Mouse (Mus musculus): ENCODE results near the gene Nfyc.

Nfyc gene

DNA sequence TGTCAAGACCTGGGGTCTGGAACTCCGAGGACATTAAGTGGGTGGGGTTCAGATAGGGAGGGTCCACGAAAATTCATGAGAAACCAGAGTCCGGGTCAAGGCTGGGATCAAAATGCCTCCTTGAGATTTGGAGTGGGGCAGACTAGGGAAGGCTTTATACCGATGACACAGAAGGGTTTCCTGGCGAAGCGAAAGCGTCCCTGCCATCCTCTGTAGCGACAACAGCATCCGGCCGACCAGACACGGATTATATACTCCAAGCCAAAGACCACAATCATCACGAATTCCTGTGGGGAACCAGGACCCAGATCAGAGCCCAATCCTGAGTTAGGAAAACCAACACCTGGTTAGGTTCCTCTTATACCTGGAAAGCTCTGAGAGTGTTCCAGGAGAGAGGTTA, 114.6 kb downstream of the Nfyc start:
- no peak for DNase-seq (ENCODE audit: low spot score in 2 of 2)

GRCm38 (mm10) chr4:120716141-120716571, 115.2 kb downstream of the Nfyc start:
- no peak for DNase-seq (ENCODE audit: low spot score in 2 of 2)

DNA sequence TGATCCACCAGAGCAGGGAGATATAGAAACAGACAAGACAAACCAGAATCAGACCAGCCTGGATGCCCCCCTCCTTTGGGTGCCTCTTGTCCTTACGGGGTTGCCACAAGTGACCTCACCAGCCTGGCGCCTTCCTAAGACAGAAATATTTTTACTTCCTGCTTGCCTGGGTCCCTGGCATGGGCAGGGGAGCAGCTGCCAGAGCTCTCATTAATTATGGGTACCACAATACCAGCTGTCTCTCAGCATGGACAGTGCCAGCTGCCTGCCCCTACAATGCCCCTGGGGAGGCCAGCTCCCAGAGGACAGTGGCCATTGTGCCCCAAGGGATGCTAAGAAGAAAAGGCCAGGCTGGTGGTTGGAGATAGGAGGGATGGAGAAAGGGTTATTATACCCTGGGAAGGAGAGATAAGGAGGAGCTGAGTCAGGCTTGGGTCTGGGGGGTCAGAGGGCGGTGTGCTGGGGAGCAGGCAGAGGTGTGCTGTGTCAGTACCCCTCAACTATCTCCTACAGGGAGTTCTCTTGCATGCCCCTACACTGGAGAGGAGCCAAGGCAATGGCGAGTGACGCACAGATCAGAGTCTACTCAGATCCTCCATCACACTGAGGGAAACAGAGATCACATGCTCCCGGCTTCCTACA, 117.4 kb downstream of the Nfyc start:
- no peak for DNase-seq (ENCODE audit: low spot score in 2 of 2)

DNA sequence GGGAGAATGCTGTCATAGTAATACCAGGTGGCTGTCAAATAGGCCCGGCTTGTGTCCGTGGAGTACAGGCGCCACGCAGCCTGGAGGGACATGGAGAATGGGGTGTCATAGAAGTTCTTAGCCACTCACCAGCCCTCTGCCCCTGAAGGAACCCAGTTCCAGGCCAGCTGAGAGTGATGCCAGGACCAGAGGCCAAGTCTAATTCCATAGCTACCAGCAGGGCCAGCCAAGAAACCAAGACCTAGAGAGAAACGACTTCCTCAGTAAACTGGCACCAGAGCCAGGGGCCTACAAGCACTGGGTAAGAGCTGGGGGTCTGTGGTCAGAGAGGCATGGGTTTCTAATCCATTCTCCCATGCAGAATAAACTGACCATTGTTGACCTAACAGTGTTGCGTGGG, 118.4 kb downstream of the Nfyc start:
- no peak for DNase-seq (ENCODE audit: low spot score in 2 of 2)

DNA sequence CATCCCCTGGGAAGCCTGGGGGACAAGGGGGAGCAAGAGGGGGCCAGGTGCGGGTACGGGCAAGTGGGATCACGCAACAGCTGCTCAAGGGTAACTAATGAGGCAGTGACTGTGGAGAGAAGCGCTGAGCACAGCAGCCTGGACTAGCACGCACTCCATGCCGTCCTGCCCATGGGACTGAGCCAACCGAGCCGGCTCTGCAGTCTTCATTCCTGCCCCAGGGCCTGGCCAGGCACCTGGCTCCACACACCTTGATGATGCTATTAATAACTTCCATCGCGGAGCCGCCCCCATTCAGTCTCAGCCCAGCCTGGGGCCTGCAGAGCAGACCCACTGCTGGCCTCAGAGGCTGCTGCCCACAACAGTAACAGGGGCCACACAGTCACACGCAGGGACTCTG, 119.1 kb downstream of the Nfyc start:
- no peak for DNase-seq (ENCODE audit: low spot score in 2 of 2)
